Mouse (Mus musculus): ENCODE measurements around the gene Mxi1. TPM values are rescaled to one million over a fixed set of nuclear protein-coding genes. Genes with fewer than 3 reads are reported as not detected.

The Mxi1 gene
- polyA plus RNA-seq (2012; rRNA removed), result 38.9 and 41.7 TPM in 2 replicates

DNA sequence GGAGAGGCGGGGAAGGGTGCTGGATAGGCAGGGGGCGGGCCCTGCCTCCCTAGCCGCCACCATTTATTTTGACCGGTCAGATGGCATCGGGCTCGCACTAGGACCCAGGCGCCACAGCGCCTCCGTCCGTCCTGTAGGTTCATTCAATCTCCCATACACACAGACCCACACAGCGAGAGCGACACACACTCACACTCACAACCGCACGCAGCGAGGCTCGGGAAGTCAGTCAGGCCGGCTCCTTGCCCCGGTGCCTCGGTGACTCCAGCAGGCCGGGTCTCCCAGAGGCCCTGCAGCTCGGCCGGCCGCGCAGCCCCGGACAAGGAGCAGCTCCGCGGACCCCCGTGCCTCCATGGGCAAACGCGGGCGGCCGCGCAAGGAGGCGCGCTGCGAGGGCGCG, at the start of gene Mxi1:
TSS of gene Mxi1 (plus strand) at position 171 of the 400 bp plus-strand sequence.
- peak; percentile 88 for DNase-seq
- Histone ChIP-seq H3K27ac (ENCODE audit: insufficient read depth, low read depth, low read length) (peak within 1 kb of the TSS; percentile 82), H3K4me3 (ENCODE audit: insufficient read depth, low read depth, low read length) (peak within 1 kb of the TSS; percentile 82), H3K27me3 (replicated peaks; ENCODE audit: control insufficient read depth, insufficient read depth, low read length) (no peaks in the 10 kb centered on the region), H3K4me1 (ENCODE audit: control insufficient read depth, insufficient read depth, low read length) (no peaks in the 10 kb centered on the region), H3K36me3 (ENCODE audit: control insufficient read depth, insufficient read depth, low read length) (no peaks in the 10 kb centered on the region)
- no peak for TF ChIP-seq POLR2A (IDR thresholded peaks at IDR 0.05; ENCODE audit: low read depth, low read length)
- 0 out of 2 replicates have a peak, but pooled peaks have one; percentile 15 for TF ChIP-seq CTCF (conservative IDR thresholded peaks at IDR 0.05; ENCODE audit: insufficient read depth, insufficient read length, low read depth, low read length)
- WGBS, result under 1% methylated on average over 38 of the region's 38 CpGs

DNA sequence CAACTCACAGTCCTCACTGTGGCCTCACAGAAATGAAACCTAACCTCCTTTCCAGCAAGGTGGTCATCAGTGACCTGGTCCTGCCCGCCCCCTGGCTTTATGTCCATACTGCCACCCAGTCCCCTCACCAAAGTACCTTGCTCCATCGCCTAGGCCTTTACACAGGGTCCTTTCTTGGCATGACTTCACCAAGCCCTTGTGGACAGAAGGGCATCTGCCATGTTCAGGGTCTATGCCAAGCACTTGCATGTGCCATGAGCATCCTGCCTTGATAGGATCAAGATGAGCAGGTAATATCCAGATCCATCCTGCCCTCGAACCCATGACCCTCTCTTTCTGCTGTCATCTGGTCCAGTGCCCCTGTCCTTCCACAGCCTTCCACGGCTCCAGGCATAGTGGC, 49.5 kb upstream of the Mxi1 start:
- TF ChIP-seq POLR2A (IDR thresholded peaks at IDR 0.05; ENCODE audit: low read depth, low read length) (no peak), CTCF (conservative IDR thresholded peaks at IDR 0.05; ENCODE audit: insufficient read depth, insufficient read length, low read depth, low read length) (no peak)
- Histone ChIP-seq H3K4me1 (ENCODE audit: control insufficient read depth, insufficient read depth, low read length) (no peaks in the 10 kb centered on the region), H3K27me3 (replicated peaks; ENCODE audit: control insufficient read depth, insufficient read depth, low read length) (no peaks in the 10 kb centered on the region), H3K4me3 (ENCODE audit: insufficient read depth, low read depth, low read length) (no peak overlapping the region), H3K36me3 (ENCODE audit: control insufficient read depth, insufficient read depth, low read length) (no peaks in the 10 kb centered on the region), H3K27ac (ENCODE audit: insufficient read depth, low read depth, low read length) (no peak overlapping the region)
- 91% methylated on average over 4 of the region's 4 CpGs for WGBS
- no peak for DNase-seq

DNA sequence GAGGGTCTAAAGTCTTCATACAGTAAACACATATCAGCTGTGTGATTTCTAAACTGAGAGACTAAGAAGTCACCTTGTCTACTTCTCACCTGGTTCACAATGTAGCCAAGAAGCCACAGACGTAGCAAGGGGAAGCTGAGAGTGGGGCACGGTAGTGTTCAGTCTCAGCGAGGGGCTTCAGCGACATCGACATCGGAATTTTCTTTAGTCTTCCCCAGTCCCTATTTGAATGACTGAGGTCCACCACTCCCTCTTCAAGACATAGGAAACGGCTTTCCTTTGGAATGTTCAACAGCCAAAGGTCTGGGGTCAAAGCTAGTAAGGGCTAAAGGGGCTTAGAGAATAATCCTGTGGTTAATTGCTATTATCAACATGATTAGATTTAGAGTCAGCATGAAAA, 48.3 kb upstream of the Mxi1 start:
- H3K27ac ChIP-seq (ENCODE audit: insufficient read depth, low read depth, low read length), result no peak overlapping the region
- no peaks in the 10 kb centered on the region for H3K36me3 ChIP-seq (ENCODE audit: control insufficient read depth, insufficient read depth, low read length)
- TF ChIP-seq CTCF (conservative IDR thresholded peaks at IDR 0.05; ENCODE audit: insufficient read depth, insufficient read length, low read depth, low read length), result no peak
- TF ChIP-seq POLR2A (IDR thresholded peaks at IDR 0.05; ENCODE audit: low read depth, low read length), result no peak
- no peaks in the 10 kb centered on the region for H3K27me3 ChIP-seq (replicated peaks; ENCODE audit: control insufficient read depth, insufficient read depth, low read length)
- no peak overlapping the region for H3K4me3 ChIP-seq (ENCODE audit: insufficient read depth, low read depth, low read length)
- 85% methylated on average over 7 of the region's 7 CpGs for WGBS
- H3K4me1 ChIP-seq (ENCODE audit: control insufficient read depth, insufficient read depth, low read length), result no peaks in the 10 kb centered on the region
- DNase-seq, result no peak

DNA sequence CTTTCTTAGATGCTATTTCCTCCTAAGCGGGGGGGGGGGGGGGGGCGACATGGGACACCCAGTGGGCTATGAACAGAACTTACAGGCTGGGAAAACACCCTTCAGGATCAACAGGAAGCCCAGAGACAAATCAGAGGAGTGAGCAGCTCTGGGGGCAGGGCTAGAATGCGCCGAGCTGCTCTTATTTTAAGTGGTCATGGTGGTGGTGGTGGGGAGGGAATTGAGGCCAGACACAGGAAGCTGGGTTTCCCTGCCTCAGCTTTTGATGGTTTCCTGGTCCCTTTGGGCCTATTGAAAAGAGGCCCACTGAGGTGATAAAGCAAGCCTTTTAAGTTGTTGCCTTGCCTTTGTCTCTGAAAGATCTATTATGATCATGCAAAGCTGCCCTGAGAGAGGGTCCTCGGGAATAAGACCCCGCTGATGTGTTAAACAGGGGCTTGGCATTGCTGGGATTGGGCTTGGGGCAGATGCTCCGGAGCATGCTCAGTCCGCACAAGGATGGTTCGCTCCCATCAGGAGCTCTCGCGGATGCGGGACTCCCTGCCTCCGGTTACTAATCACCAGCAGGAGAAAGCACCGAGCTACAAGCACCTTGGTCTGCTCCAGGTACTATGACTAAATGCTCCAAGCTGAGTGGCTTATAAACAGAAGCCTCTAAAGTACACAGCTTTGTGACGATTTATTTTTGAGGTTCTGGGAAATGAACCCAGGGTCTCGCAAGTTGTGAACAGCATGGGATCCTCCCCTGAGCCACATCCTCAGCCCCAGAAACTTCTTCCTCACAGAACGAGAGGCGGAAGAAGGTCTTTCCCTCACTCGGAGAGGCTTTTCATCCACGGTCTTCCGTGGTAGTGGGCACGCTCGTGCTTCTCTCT, 46.2 kb upstream of the Mxi1 start:
- no peaks in the 10 kb centered on the region for H3K36me3 ChIP-seq (ENCODE audit: control insufficient read depth, insufficient read depth, low read length)
- DNase-seq, result no peak
- no peak overlapping the region for H3K4me3 ChIP-seq (ENCODE audit: insufficient read depth, low read depth, low read length)
- TF ChIP-seq CTCF (conservative IDR thresholded peaks at IDR 0.05; ENCODE audit: insufficient read depth, insufficient read length, low read depth, low read length) (no peak), POLR2A (IDR thresholded peaks at IDR 0.05; ENCODE audit: low read depth, low read length) (no peak)
- 48% methylated on average over 23 of the region's 23 CpGs for WGBS
- H3K27ac ChIP-seq (ENCODE audit: insufficient read depth, low read depth, low read length), result no peak overlapping the region
- no peaks in the 10 kb centered on the region for H3K4me1 ChIP-seq (ENCODE audit: control insufficient read depth, insufficient read depth, low read length)
- H3K27me3 ChIP-seq (replicated peaks; ENCODE audit: control insufficient read depth, insufficient read depth, low read length), result no peaks in the 10 kb centered on the region

DNA sequence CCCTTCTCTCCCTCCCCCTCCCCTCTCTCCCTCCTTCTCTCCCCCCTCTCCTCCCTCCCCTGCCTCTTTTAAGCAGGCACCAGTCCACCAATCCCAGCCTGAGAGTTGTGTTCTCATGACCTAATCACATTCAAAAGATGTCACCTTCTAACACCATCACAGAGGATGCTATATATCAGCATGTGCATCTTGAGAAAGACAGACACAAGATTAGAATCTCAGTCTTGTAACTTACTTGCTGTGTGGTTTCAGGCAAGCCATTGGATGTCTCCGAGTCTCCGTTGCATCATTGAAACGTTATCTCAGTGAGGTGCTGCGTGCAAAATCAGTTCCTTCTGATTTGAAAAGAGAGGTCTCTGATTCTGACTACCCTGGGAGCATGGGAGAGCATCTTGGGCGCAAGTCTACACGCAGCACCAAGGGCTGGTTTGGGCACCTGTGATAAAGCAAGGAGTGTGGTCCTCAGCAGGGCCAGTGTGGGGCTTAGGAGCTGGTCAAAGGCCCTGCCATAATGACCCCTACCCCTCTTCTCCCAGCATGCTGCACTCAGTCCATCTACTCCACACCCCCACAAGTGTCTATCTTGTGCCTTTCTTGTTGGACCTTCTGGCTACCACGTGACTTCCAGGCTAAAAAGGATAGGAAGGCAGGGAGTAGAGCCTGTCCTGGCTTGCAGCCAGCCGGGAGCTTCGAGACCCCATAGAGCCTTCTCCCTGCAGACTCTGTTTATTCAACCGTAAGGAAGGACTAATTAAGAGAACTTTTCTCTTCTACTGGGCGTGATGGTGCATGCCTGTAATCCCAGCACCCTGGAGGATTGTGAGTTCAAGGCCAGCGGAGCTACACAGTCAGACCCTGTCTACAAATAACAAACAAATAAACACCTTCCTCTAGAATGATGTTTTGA, 45.2 kb upstream of the Mxi1 start:
- Histone ChIP-seq H3K27me3 (replicated peaks; ENCODE audit: control insufficient read depth, insufficient read depth, low read length) (no peaks in the 10 kb centered on the region), H3K36me3 (ENCODE audit: control insufficient read depth, insufficient read depth, low read length) (no peaks in the 10 kb centered on the region), H3K4me3 (ENCODE audit: insufficient read depth, low read depth, low read length) (no peak overlapping the region), H3K27ac (ENCODE audit: insufficient read depth, low read depth, low read length) (no peak overlapping the region), H3K4me1 (ENCODE audit: control insufficient read depth, insufficient read depth, low read length) (no peaks in the 10 kb centered on the region)
- WGBS, result 60% methylated on average over 12 of the region's 12 CpGs
- DNase-seq, result no peak
- TF ChIP-seq POLR2A (IDR thresholded peaks at IDR 0.05; ENCODE audit: low read depth, low read length), result no peak
- no peak for TF ChIP-seq CTCF (conservative IDR thresholded peaks at IDR 0.05; ENCODE audit: insufficient read depth, insufficient read length, low read depth, low read length)

DNA sequence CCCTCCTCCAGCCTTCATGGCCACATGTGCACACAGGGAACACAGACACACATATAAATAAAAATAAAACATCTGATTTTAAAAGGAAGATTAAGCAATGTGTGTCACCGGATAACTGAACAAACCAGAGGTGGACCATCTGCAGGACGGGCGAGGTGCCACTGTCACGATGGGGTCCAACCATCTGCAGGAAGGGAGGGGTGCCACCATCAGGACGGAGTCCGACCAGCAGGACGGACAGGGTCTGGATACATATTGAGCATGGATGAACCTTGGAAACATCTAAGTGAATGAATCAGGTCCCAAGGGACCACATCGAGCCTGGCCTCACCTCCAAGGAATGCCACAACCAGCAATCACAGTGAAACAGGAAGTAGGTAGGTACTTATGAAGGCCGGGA, 43.0 kb upstream of the Mxi1 start:
- no peak overlapping the region for H3K4me3 ChIP-seq (ENCODE audit: insufficient read depth, low read depth, low read length)
- no peak overlapping the region for H3K27ac ChIP-seq (ENCODE audit: insufficient read depth, low read depth, low read length)
- 89% methylated on average over 9 of the region's 9 CpGs for WGBS
- DNase-seq, result no peak
- H3K36me3 ChIP-seq (ENCODE audit: control insufficient read depth, insufficient read depth, low read length), result no peaks in the 10 kb centered on the region
- TF ChIP-seq POLR2A (IDR thresholded peaks at IDR 0.05; ENCODE audit: low read depth, low read length) (no peak), CTCF (conservative IDR thresholded peaks at IDR 0.05; ENCODE audit: insufficient read depth, insufficient read length, low read depth, low read length) (no peak)
- H3K27me3 ChIP-seq (replicated peaks; ENCODE audit: control insufficient read depth, insufficient read depth, low read length), result no peaks in the 10 kb centered on the region
- H3K4me1 ChIP-seq (ENCODE audit: control insufficient read depth, insufficient read depth, low read length), result no peaks in the 10 kb centered on the region

All from kidney, adult 2 months (tissue).